Mouse (Mus musculus) neural tube, embryonic 11.5 days (tissue): ENCODE data around the gene Kel. TPM values are rescaled to one million over a fixed set of nuclear protein-coding genes. Genes with fewer than 3 reads are reported as not detected.

Experiments
- ATAC-seq: fragments of 200-750 bp; cut with Nextera tagmentation; 2 replicates; pipeline ENCODE4 v1.8.0; 2017; ENCODE audit warnings: moderate number of reproducible peaks, mild to moderate bottlenecking, moderate TSS enrichment, moderate library complexity; ENCODE audit not compliant: insufficient read depth, low FRiP score, low TSS enrichment
- DNase-seq: peaks from one replicate; pipeline ENCODE4 v3.0.0-alpha.2; 2015; ENCODE audit warnings: low spot score
- H3K27ac ChIP-seq: fragments of 300-500 bp; sonication (generic); 2 replicates; pipeline ENCODE4 v1.5.1; 2014; ENCODE audit warnings: low read depth, mild to moderate bottlenecking, low read length
- H3K27me3 ChIP-seq: fragments of 300-500 bp; sonication (generic); 2 replicates; pipeline ENCODE4 v1.6.1; 2014; ENCODE audit warnings: mild to moderate bottlenecking, low read length, mixed read lengths; ENCODE audit not compliant: control insufficient read depth, insufficient read depth
- H3K36me3 ChIP-seq: fragments of 300-500 bp; sonication (generic); 2 replicates; pipeline ENCODE4 v1.6.1; 2014; ENCODE audit warnings: mild to moderate bottlenecking, low read length, moderate library complexity, mixed read lengths; ENCODE audit not compliant: control insufficient read depth, insufficient read depth
- H3K4me1 ChIP-seq: fragments of 300-500 bp; sonication (generic); 2 replicates; pipeline ENCODE4 v1.6.1; 2014; ENCODE audit warnings: low read length, mixed read lengths; ENCODE audit not compliant: control insufficient read depth, insufficient read depth
- H3K4me2 ChIP-seq: fragments of 300-500 bp; sonication (generic); 2 replicates; pipeline ENCODE4 v1.6.1; 2014; ENCODE audit warnings: low read depth, mild to moderate bottlenecking, moderate library complexity
- H3K4me3 ChIP-seq: fragments of 300-500 bp; sonication (generic); 2 replicates; pipeline ENCODE4 v1.5.1; 2014; ENCODE audit warnings: low read depth, low read length
- H3K9ac ChIP-seq: fragments of 300-500 bp; sonication (generic); 2 replicates; pipeline ENCODE4 v1.6.1; 2014; ENCODE audit warnings: mild to moderate bottlenecking, low read length
- H3K9me3 ChIP-seq: fragments of 300-500 bp; sonication (generic); 2 replicates; pipeline ENCODE4 v1.6.1; 2016; ENCODE audit warnings: low read length; ENCODE audit not compliant: control insufficient read depth
- WGBS: fragments of 180-500 bp; shearing (Covaris S2); extraction: QIAGEN DNeasy Blood & Tissue Kit; methylation state at CpG from one replicate; pipeline ENCODE4 v1.1.7; 2014; 5-methylcytosine and 5-hydroxymethylcytosine counted together
- polyA plus RNA-seq: library from polyadenylated mRNA; unstranded; fragments of >200 nt; fragmentation: Nextera tagmentation; extraction: Ambion mirVana; gene quantifications from 2 replicates; pipeline ENCODE4 v1.2.1, GENCODE M21; 2014

The Kel gene
- polyA plus RNA-seq, 1 experiment from 2014 or later = 9.4 TPM

DNA sequence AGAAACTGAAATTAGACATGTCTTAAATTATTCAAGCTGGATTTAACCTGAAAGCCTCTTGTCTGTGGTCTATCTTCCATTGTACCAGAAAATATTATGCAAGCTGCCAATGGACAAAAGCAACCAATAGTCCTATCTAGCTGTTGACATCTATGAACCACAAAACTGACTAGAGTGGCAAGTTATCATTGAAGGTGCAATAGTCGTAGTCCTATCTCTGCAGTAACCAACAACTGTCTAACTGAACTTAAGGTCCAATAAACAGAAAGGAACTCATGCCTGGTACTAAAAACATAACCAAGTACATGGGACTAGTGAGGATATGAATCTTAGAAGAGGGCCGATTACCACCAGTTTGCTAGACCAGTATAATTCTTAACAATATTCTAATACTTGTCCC is 27.6 kb downstream of the Kel start:
- no peak overlapping the region for H3K9ac ChIP-seq
- H3K4me1 ChIP-seq = no peaks in the 10 kb centered on the region
- 98% methylated on average over 2 of the region's 2 CpGs for WGBS
- H3K27me3 ChIP-seq = no peaks in the 10 kb centered on the region
- ATAC-seq (no peak), DNase-seq (no peak)
- H3K4me2 ChIP-seq = no peak overlapping the region
- H3K4me3 ChIP-seq = no peak overlapping the region
- no peaks in the 10 kb centered on the region for H3K9me3 ChIP-seq
- H3K36me3 ChIP-seq = no peaks in the 10 kb centered on the region
- no peak overlapping the region for H3K27ac ChIP-seq

DNA sequence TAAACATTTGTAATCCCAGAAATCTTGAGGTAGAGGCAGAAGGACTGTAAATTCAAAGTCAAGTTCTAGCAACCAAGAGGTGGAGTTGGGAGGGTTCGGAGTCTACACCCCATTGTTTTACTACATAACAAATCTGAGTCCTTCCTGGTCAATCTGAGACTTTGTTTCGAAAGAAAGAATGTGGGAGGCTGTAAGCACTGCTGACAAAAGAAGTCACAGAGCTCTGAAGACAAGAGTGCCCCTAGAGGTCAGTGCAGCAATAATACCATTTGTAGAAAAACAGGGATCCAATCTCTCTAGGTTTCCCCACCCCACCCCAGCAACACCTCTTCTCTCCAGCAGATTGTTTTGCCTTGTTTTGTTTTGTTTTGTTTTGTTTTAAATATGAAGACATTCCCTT is 41.8 kb downstream of the Kel start:
- H3K4me3 ChIP-seq = no peak overlapping the region
- H3K4me2 ChIP-seq = no peak overlapping the region
- ATAC-seq (no peak), DNase-seq (no peak)
- H3K9ac ChIP-seq = no peak overlapping the region
- H3K4me1 ChIP-seq = no peaks in the 10 kb centered on the region
- H3K36me3 ChIP-seq = no peaks in the 10 kb centered on the region
- no peaks in the 10 kb centered on the region for H3K27me3 ChIP-seq
- no peak overlapping the region for H3K27ac ChIP-seq
- WGBS = 37% methylated on average over 2 of the region's 2 CpGs
- no peaks in the 10 kb centered on the region for H3K9me3 ChIP-seq

DNA sequence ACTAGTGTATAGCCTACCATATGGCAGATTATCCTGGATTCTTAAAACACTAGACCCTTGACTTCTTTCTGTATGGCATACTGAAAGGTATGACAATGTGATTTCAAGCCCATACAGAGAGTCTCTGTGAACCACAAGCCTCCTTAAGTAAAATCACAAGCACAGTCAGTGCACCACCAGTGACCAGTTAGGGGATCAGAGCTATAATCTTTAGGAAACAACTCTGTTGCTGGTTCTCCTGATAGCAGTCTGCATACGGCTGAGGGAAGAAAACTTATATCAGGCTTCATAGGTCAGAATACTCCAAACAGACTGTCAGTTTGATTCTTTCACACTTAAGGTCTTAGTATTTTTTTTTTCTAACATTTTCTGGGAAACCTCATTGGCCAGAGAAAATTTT is 45.7 kb downstream of the Kel start:
- 81% methylated on average over 1 of the region's 1 CpGs for WGBS
- no peak overlapping the region for H3K27ac ChIP-seq
- no peaks in the 10 kb centered on the region for H3K36me3 ChIP-seq
- no peak for DNase-seq
- H3K9ac ChIP-seq = no peak overlapping the region
- no peak overlapping the region for H3K4me3 ChIP-seq
- no peaks in the 10 kb centered on the region for H3K9me3 ChIP-seq
- ATAC-seq = no peak
- no peaks in the 10 kb centered on the region for H3K27me3 ChIP-seq
- H3K4me2 ChIP-seq = no peak overlapping the region
- H3K4me1 ChIP-seq = no peaks in the 10 kb centered on the region

DNA sequence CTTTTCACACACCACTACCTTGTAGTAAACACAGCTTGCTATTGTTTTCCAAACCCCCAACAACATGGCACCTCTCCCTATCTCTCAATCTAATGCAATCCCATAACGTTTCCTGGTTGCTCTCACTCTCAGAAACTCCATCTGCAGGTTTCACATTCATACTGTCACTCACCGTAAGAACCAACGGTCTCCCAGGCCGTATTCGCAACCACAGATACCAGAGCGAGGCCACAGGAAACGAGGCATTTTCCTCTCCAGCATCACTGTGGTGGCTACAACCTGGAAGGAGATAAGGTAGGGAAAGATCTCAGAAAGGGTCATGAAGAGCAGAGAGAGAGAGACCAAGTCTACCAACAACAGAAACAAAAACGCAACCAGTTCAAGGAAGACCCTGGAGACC is 49.5 kb downstream of the Kel start:
- Histone ChIP-seq H3K9ac (no peak overlapping the region), H3K27me3 (no peaks in the 10 kb centered on the region), H3K36me3 (no peaks in the 10 kb centered on the region), H3K4me3 (no peak overlapping the region), H3K27ac (no peak overlapping the region), H3K4me2 (no peak overlapping the region), H3K9me3 (no peaks in the 10 kb centered on the region), H3K4me1 (no peaks in the 10 kb centered on the region)
- ATAC-seq (no peak), DNase-seq (no peak)
- 87% methylated on average over 8 of the region's 8 CpGs for WGBS

DNA sequence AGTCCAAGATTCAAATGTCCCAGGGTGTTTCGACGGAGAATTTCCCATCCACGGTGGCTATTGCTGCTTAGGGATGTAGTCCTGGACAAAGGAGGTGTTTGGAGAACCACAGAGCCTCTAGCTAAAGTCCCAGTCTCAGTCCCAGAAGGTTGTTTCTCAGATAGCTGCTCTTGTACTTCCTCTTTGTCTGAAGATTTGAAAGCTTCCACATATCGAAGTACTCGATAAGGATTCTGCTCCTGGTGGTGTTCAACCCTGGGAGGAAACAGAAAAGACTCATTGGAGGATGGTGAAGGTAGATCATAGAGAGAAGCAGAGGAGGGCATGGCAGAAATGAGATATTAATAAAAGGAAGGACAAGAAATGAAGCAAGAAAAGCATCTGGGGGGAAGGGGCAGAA is 51.0 kb downstream of the Kel start:
- ATAC-seq (no peak), DNase-seq (no peak)
- WGBS = 94% methylated on average over 5 of the region's 5 CpGs
- no peaks in the 10 kb centered on the region for H3K36me3 ChIP-seq
- H3K4me1 ChIP-seq = no peaks in the 10 kb centered on the region
- H3K9me3 ChIP-seq = no peaks in the 10 kb centered on the region
- no peak overlapping the region for H3K27ac ChIP-seq
- H3K27me3 ChIP-seq = no peaks in the 10 kb centered on the region
- no peak overlapping the region for H3K4me2 ChIP-seq
- H3K4me3 ChIP-seq = no peak overlapping the region
- H3K9ac ChIP-seq = no peak overlapping the region

DNA sequence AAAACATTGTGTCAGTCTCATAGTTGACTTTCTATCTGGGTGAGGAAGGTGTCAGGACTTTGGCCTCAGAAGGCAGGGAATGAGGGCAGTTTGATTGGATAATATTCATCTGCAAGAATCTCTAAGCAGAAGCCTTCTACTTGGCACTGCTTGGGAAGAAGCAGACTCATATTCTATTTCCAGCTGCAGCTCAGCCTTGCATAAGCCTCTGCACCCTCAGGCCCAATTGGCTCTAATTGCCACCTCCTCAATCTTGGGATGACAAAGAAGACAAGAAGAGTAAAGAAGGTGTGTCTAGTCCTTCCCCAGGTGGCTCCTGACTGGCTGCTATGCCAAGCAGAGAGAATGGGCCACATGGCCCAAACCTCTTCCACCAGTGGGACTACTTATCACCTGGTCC is 57.5 kb downstream of the Kel start:
- H3K27ac ChIP-seq = no peak overlapping the region
- no peaks in the 10 kb centered on the region for H3K27me3 ChIP-seq
- no peaks in the 10 kb centered on the region for H3K36me3 ChIP-seq
- H3K4me2 ChIP-seq = no peak overlapping the region
- H3K9me3 ChIP-seq = no peaks in the 10 kb centered on the region
- H3K9ac ChIP-seq = no peak overlapping the region
- H3K4me1 ChIP-seq = no peaks in the 10 kb centered on the region
- DNase-seq = no peak
- no peak overlapping the region for H3K4me3 ChIP-seq
- ATAC-seq = no peak

DNA sequence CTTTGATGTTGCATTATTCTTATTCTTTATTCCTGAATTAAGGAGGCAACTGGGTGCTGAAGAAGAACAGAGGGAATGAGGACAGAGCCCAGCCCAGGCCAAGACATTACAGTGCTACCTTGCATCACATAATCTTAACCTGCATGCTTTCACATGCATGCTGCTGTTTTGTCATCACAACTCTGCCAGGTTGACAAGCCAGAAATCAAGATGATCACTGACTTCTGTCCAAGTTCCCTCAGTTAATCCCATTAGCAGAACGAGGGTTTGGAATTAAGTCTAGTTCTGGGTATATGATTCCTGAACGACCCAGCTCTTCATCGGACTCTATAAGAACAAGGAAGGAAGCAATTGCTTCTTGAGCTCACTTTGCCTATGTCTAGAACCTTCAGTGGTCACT is 57.9 kb downstream of the Kel start:
- Histone ChIP-seq H3K9ac (no peak overlapping the region), H3K4me2 (no peak overlapping the region), H3K27me3 (no peaks in the 10 kb centered on the region), H3K27ac (no peak overlapping the region), H3K4me1 (no peaks in the 10 kb centered on the region), H3K4me3 (no peak overlapping the region), H3K9me3 (no peaks in the 10 kb centered on the region), H3K36me3 (no peaks in the 10 kb centered on the region)
- 91% methylated on average over 3 of the region's 3 CpGs for WGBS
- ATAC-seq (no peak), DNase-seq (no peak)

DNA sequence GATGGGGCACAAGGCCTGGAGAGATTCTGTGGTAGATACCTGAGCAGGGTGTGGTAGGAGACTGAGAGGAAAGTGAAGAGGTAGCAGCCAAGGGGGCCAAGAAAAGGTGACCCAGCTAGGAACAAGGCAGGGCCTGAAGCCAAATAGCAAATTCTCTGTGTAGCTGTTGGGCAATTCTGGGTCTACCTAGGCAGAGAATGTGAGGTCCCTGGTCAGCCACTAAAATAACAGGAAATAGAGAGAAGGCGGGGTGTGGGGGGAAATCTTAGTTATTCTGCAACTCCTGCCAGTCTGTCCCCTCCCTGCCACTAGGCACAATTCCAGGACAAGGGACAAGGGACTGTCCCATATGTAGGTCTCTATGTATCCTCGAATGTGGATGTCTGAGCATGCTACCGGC is 60.9 kb downstream of the Kel start:
- no peak for ATAC-seq
- H3K9me3 ChIP-seq = no peaks in the 10 kb centered on the region
- no peak overlapping the region for H3K4me2 ChIP-seq
- no peaks in the 10 kb centered on the region for H3K36me3 ChIP-seq
- no peaks in the 10 kb centered on the region for H3K27me3 ChIP-seq
- WGBS = 88% methylated on average over 3 of the region's 3 CpGs
- no peak overlapping the region for H3K4me3 ChIP-seq
- DNase-seq = no peak
- no peak overlapping the region for H3K9ac ChIP-seq
- no peak overlapping the region for H3K27ac ChIP-seq
- H3K4me1 ChIP-seq = no peaks in the 10 kb centered on the region

DNA sequence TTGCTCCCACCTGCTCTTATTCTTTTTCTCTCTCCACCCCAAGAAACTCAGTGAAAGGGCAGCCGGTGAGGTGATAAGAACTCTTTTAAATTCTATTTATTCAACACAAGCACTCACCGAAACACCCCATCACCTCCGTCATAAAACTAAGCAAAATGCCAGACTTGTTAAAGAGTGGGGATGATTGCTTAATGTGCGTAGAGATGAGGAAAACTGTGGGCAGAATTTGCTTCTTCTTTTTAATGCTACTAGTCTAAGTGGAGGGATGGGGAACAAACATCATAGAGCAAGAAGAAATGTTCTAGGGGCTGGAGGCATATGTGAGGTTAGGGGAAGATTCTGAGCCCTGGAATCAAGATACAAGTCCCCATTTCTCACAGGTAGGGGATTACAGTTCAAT is 61.4 kb downstream of the Kel start:
- H3K9me3 ChIP-seq = no peaks in the 10 kb centered on the region
- H3K27ac ChIP-seq = no peak overlapping the region
- no peak for ATAC-seq
- DNase-seq = no peak
- H3K9ac ChIP-seq = no peak overlapping the region
- no peak overlapping the region for H3K4me2 ChIP-seq
- no peak overlapping the region for H3K4me3 ChIP-seq
- 87% methylated on average over 4 of the region's 4 CpGs for WGBS
- no peaks in the 10 kb centered on the region for H3K27me3 ChIP-seq
- H3K4me1 ChIP-seq = no peaks in the 10 kb centered on the region
- no peaks in the 10 kb centered on the region for H3K36me3 ChIP-seq
